22 mouse cellular contexts compared by ENCODE assay signal in genomic region chr2:145115043-145115442, GRCm38 (mm10). TPM values are rescaled to one million over a fixed set of nuclear protein-coding genes. Genes with fewer than 3 reads are reported as not detected.
DNase-seq lines count a peak whose midpoint lies in the region; ATAC-seq and TF ChIP-seq lines count a peak whose summit lies in the region.
"Had no signal": no experiment of that assay in that cellular context is flagged by ENCODE, and none has a peak within 500 bp of the region (broad histone marks: within the 10 kb centered on the region; RNA-seq: fewer than 3 reads in every experiment).

No protein-coding gene starts in this region.

- 62% methylated on average over 3 of the region's 3 CpGs for WGBS in neural tube, embryonic 13.5 days
- WGBS in neural tube, embryonic 14.5 days, result 58% methylated on average over 3 of the region's 3 CpGs
- WGBS in neural tube, embryonic 15.5 days, result 52% methylated on average over 3 of the region's 3 CpGs

- no peak overlapping the region for H3K9ac ChIP-seq in neural tube, embryonic 13.5 days
- no peak overlapping the region for H3K9ac ChIP-seq in neural tube, embryonic 14.5 days (replicated peaks; ENCODE audit: low read depth, low read length)
- no peak overlapping the region for H3K9ac ChIP-seq in neural tube, embryonic 15.5 days (replicated peaks)

- no peaks in the 10 kb centered on the region for H3K9me3 ChIP-seq in neural tube, embryonic 13.5 days
- no peaks in the 10 kb centered on the region for H3K9me3 ChIP-seq in neural tube, embryonic 14.5 days (ENCODE audit: control insufficient read depth, low read length)
- no peaks in the 10 kb centered on the region for H3K9me3 ChIP-seq in neural tube, embryonic 15.5 days (replicated peaks)

- no peak for TF ChIP-seq CTCF in layer of hippocampus, adult 2 months (conservative IDR thresholded peaks at IDR 0.05)

- DNase-seq in heart, adult 11 months, result peak; percentile 34
- DNase-seq in heart, adult 8-10 months (ENCODE audit: low spot score), result no peak
- DNase-seq in neural tube, embryonic 10.5 days (ENCODE audit: extremely low spot score, low spot score), result no peak
- DNase-seq in gastrocnemius, postnatal 14 days, result no peak
- no peak for DNase-seq in layer of hippocampus, adult 2 months (ENCODE audit: low spot score in 2 of 2)
- DNase-seq: adrenal gland, adult 8-10 months; adrenal gland, postnatal 10 days; adrenal gland, postnatal 14 days; adrenal gland, postnatal 25 days; adrenal gland, postnatal 36 days; B cell, adult 2 months; cerebellum, adult 11 months; cerebellum, adult 11-12 months had no signal

- H3K4me2 ChIP-seq in neural tube, embryonic 13.5 days, result no peak overlapping the region
- no peak overlapping the region for H3K4me2 ChIP-seq in neural tube, embryonic 14.5 days (ENCODE audit: low read depth, low read length)
- no peak overlapping the region for H3K4me2 ChIP-seq in neural tube, embryonic 15.5 days

- H3K27me3 ChIP-seq in neural tube, embryonic 13.5 days, result no peaks in the 10 kb centered on the region
- H3K27me3 ChIP-seq in neural tube, embryonic 14.5 days (ENCODE audit: control insufficient read depth, insufficient read depth, low read length), result no peaks in the 10 kb centered on the region
- no peaks in the 10 kb centered on the region for H3K27me3 ChIP-seq in neural tube, embryonic 15.5 days (replicated peaks)
- H3K27me3 ChIP-seq: CH12.LX had no signal

- H3K4me1 ChIP-seq in neural tube, embryonic 13.5 days (replicated peaks), result no peaks in the 10 kb centered on the region
- no peaks in the 10 kb centered on the region for H3K4me1 ChIP-seq in neural tube, embryonic 14.5 days (ENCODE audit: control insufficient read depth, insufficient read depth, low read length)
- peaks cover 7% of the 10 kb centered on the region for H3K4me1 ChIP-seq in neural tube, embryonic 15.5 days

- intact Hi-C loops in gastrocnemius, postnatal 14 days (cut with DNase I; ENCODE audit: low total_unique reads), result no loop called here

- H3K27ac ChIP-seq in neural tube, embryonic 13.5 days (replicated peaks), result 0 out of 2 replicates have a peak overlapping the region, but pooled peaks have one; percentile 23
- no peak overlapping the region for H3K27ac ChIP-seq in neural tube, embryonic 14.5 days (ENCODE audit: low read depth, low read length)
- no peak overlapping the region; the same call in 1 of the 2 replicates for H3K27ac ChIP-seq in neural tube, embryonic 15.5 days (replicated peaks)
- H3K27ac ChIP-seq in layer of hippocampus, adult 2 months, result no peak overlapping the region

- H3K36me3 ChIP-seq in neural tube, embryonic 13.5 days, result no peaks in the 10 kb centered on the region
- H3K36me3 ChIP-seq in neural tube, embryonic 14.5 days (ENCODE audit: control insufficient read depth, insufficient read depth, low read length), result no peaks in the 10 kb centered on the region
- H3K36me3 ChIP-seq in neural tube, embryonic 15.5 days, result no peaks in the 10 kb centered on the region
- H3K36me3 ChIP-seq: G1E had no signal

- ATAC-seq in neural tube, embryonic 13.5 days (ENCODE audit: low read depth), result peak; percentile 69
- ATAC-seq in neural tube, embryonic 14.5 days (ENCODE audit: low read depth), result peak; percentile 82
- peak; percentile 75 for ATAC-seq in neural tube, embryonic 15.5 days (ENCODE audit: low FRiP score)
- ATAC-seq: activated CD4-positive, CD25-positive, alpha-beta regulatory T cell, adult 4 months; CD4-positive, CD25-positive, alpha-beta regulatory T cell, adult 4 months; Patski had no signal

- H3K4me3 ChIP-seq in neural tube, embryonic 13.5 days, result no peak overlapping the region
- H3K4me3 ChIP-seq in neural tube, embryonic 14.5 days (ENCODE audit: low read depth, low read length), result no peak overlapping the region
- no peak overlapping the region for H3K4me3 ChIP-seq in neural tube, embryonic 15.5 days (replicated peaks)
- H3K4me3 ChIP-seq in layer of hippocampus, adult 2 months, result no peak overlapping the region

RNA-seq across cellular contexts. Expression of gene Slc24a3, which starts 52.5 kb away (rescaled TPM):
- total RNA-seq in heart, adult 8-10 months (2022), result 1 to 10 TPM; 1.7 to 2.4 (median 2.0) TPM
- polyA plus RNA-seq in neural tube, embryonic 13.5 days (2015; fragmentation: Nextera tagmentation; extraction: Ambion mirVana), result 11.5 and 14.9 TPM in 2 replicates
- 27.8 and 31.2 TPM in 2 replicates for polyA plus RNA-seq in neural tube, embryonic 14.5 days (2014; fragmentation: Nextera tagmentation; extraction: Ambion mirVana)
- 24.6 and 28.9 TPM in 2 replicates for polyA plus RNA-seq in neural tube, embryonic 15.5 days (2015; fragmentation: Nextera tagmentation; extraction: Ambion mirVana)
- 1 to 10 TPM; 3.5 to 4.0 TPM for total RNA-seq in gastrocnemius, postnatal 14 days (2021)
- 100 to 1,000 TPM; 173 to 191 TPM for total RNA-seq in layer of hippocampus, adult 2 months (2021)
- total RNA-seq: CH12.LX, MEL had no signal
- polyA plus RNA-seq: G1E had no signal

Comparison
In these comparisons a context has a peak if more than half of its experiments do, and no peak if none do; other contexts are left out.
1. RNA of gene Slc24a3, which starts 52.5 kb away (total RNA-seq): 173 to 191 TPM in layer of hippocampus, adult 2 months; 3.5 to 4.0 TPM in gastrocnemius, postnatal 14 days and 1.7 to 2.4 TPM in heart, adult 8-10 months; every median in the first group is over 10 times any median in the second.
2. Peak in every context shown above with its lines, with median percentiles within 50 percentile points of each other: ATAC-seq.